Mouse (Mus musculus): ENCODE measurements around the gene Slc25a13. TPM values are rescaled to one million over a fixed set of nuclear protein-coding genes. Genes with fewer than 3 reads are reported as not detected.
A peak's percentile ranks its signal among the peaks of the same experiment; 100 is the strongest.

The Slc25a13 gene
- polyA plus RNA-seq, 1 experiment, result 0.16 TPM

DNA sequence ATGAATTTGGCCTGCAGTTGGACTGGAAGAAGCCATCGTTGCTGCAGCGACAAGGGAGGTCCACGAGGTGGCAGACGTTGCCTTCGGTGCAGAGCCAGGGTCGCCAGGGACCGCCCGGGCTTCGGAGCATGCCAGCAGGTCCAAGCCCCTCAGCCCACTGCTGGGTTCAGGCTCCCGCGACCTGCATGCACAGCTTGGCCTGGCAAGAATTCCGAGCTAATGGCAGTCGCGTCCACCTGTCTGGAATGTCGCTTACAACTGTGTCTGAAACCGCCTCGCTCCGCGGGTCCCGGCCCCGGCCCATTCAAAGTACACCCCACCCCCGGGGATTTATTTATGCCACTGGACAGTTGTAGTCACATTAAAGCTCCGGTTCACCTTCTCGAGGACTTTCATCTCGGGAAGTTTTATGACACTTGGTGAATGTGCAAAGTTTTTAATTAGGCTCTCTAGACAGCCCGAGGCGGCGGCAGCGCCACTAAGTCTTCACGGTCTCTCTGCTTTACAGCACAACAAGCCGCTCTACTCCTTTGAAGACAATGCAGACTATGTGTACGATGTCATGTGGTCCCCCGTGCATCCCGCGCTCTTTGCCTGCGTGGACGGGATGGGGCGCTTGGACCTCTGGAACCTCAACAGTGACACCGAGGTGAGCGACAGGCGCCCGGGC is 211.1 kb downstream of the Slc25a13 start:
- peaks cover 2% of the 10 kb centered on the region; the same call in 1 of the 2 replicates for H3K4me1 ChIP-seq (ENCODE audit: control insufficient read depth)
- no peaks in the 10 kb centered on the region for H3K9me3 ChIP-seq (ENCODE audit: control insufficient read depth, low read length)
- TF ChIP-seq TAL1 (IDR thresholded peaks at IDR 0.05; ENCODE audit: low read length), result no peak
- TF ChIP-seq GATA1 (IDR thresholded peaks at IDR 0.05; ENCODE audit: low read length), result no peak
- peak overlapping the region; percentile 50 for H3K4me3 ChIP-seq (replicated peaks)
- H3K36me3 ChIP-seq (ENCODE audit: control insufficient read depth), result no peaks in the 10 kb centered on the region
- H3K27me3 ChIP-seq (ENCODE audit: control insufficient read depth), result peaks cover 14% of the 10 kb centered on the region

DNA sequence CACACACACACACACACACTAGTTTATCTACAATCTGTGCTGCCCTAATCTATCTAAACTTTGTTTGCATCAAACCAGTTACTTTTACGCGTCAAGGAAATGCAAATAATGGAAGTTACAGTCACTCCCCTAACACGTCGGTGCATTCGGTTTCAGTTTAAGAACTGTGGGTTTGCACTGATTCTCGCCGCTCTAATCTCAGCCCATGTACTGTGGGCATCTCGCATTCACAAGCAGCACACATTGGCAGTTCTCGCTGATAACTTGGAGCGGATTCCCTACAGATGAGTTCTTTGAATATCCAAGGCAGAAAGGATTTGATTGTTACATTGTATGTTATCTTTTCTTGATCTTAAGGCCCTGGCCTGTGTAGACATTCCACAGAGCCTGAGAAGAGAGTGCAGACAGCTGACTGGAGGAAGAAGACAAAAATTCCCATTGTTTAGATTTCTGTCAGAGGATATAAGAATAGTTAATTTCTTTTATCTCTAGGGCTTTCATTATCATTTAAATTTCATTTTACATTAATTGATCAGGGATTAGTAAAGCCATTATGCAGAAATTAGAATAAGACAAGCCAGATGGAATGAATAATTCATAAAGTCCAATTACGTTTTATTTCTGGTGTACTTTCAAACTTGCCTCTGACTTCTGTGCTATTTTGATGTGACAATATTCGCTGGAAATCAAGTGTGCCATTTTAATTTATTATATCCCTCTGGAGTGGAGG is 212.1 kb downstream of the Slc25a13 start:
- Histone ChIP-seq H3K4me3 (replicated peaks) (no peak overlapping the region), H3K9me3 (ENCODE audit: control insufficient read depth, low read length) (no peaks in the 10 kb centered on the region), H3K4me1 (ENCODE audit: control insufficient read depth) (peaks cover 2% of the 10 kb centered on the region; the same call in 1 of the 2 replicates), H3K36me3 (ENCODE audit: control insufficient read depth) (no peaks in the 10 kb centered on the region), H3K27me3 (ENCODE audit: control insufficient read depth) (peaks cover 14% of the 10 kb centered on the region)
- no peak for TF ChIP-seq GATA1 (IDR thresholded peaks at IDR 0.05; ENCODE audit: low read length)
- TF ChIP-seq TAL1 (IDR thresholded peaks at IDR 0.05; ENCODE audit: low read length), result no peak

GRCm38 (mm10) chr6:6002061-6002460 is 214.9 kb downstream of the Slc25a13 start:
- Histone ChIP-seq H3K36me3 (ENCODE audit: control insufficient read depth) (no peaks in the 10 kb centered on the region), H3K9me3 (ENCODE audit: control insufficient read depth, low read length) (no peaks in the 10 kb centered on the region), H3K27me3 (ENCODE audit: control insufficient read depth) (peaks cover 14% of the 10 kb centered on the region), H3K4me1 (ENCODE audit: control insufficient read depth) (peaks cover 2% of the 10 kb centered on the region; the same call in 1 of the 2 replicates), H3K4me3 (replicated peaks) (no peak overlapping the region)
- TF ChIP-seq TAL1 (IDR thresholded peaks at IDR 0.05; ENCODE audit: low read length) (no peak), GATA1 (IDR thresholded peaks at IDR 0.05; ENCODE audit: low read length) (no peak)

GRCm38 (mm10) chr6:5997535-5997934 is 219.4 kb downstream of the Slc25a13 start:
- Histone ChIP-seq H3K9me3 (ENCODE audit: control insufficient read depth, low read length) (no peaks in the 10 kb centered on the region), H3K4me1 (ENCODE audit: control insufficient read depth) (no peaks in the 10 kb centered on the region)

DNA sequence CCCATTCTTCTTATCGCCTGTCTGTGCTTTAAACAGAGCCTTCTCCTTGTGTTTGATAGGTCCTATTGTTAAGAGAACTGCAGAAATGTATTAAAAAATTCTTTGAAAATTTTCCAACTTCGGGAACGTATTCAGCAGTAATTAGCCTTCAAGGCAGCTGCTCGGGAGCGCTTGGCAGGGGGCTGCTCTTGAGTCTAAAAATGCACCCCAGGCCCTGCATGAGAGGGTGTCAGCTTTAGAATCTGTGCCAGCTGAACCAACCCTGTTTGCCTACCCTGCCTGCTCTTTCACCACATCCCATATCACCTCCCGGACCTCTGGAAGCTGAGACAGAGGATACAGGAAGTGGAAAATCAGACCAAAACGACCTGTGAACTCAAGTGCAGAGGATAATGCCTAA is 223.9 kb downstream of the Slc25a13 start:
- TF ChIP-seq GATA1 (IDR thresholded peaks at IDR 0.05; ENCODE audit: low read length), result no peak
- Histone ChIP-seq H3K4me3 (replicated peaks) (no peak overlapping the region), H3K9me3 (ENCODE audit: control insufficient read depth, low read length) (no peaks in the 10 kb centered on the region), H3K27me3 (ENCODE audit: control insufficient read depth) (no peaks in the 10 kb centered on the region), H3K36me3 (ENCODE audit: control insufficient read depth) (no peaks in the 10 kb centered on the region), H3K4me1 (ENCODE audit: control insufficient read depth) (no peaks in the 10 kb centered on the region)

More at GRCm38 (mm10) chr6:5997535-5997934, 219.4 kb downstream of the Slc25a13 start:
- no peak for TF ChIP-seq TAL1 (IDR thresholded peaks at IDR 0.05; ENCODE audit: low read length)
- no peak for TF ChIP-seq GATA1 (IDR thresholded peaks at IDR 0.05; ENCODE audit: low read length)
- H3K36me3 ChIP-seq (ENCODE audit: control insufficient read depth), result no peaks in the 10 kb centered on the region
- H3K4me3 ChIP-seq (replicated peaks), result no peak overlapping the region
- no peaks in the 10 kb centered on the region for H3K27me3 ChIP-seq (ENCODE audit: control insufficient read depth)

- no peak overlapping the region for H3K4me3 ChIP-seq (replicated peaks)
- H3K36me3 ChIP-seq (ENCODE audit: control insufficient read depth), result no peaks in the 10 kb centered on the region
- H3K4me1 ChIP-seq (ENCODE audit: control insufficient read depth), result no peaks in the 10 kb centered on the region
- no peaks in the 10 kb centered on the region for H3K27me3 ChIP-seq (ENCODE audit: control insufficient read depth)
- H3K9me3 ChIP-seq (ENCODE audit: control insufficient read depth, low read length), result no peaks in the 10 kb centered on the region
- no peak for TF ChIP-seq GATA1 (IDR thresholded peaks at IDR 0.05; ENCODE audit: low read length)
- no peak for TF ChIP-seq TAL1 (IDR thresholded peaks at IDR 0.05; ENCODE audit: low read length)
Observed at GRCm38 (mm10) chr6:5991817-5992755, 224.9 kb downstream of the Slc25a13 start.

DNA sequence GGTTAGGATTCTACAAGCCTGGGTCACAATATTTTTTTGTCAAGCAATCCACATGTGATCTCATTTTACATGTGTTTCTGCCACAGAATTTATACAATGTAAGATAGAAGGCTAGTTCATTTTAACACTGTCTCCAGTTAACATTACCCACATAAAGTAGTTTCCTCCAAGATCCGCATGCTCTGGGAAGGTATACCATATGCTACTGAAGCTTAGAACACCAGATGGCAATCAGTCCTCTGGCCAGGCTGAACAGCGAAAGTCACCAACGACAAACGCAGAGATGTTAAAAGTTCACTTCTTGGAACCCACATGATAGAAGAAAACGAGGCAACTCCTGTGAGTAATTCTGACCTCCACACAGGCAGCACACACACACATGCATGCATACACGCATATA is 225.7 kb downstream of the Slc25a13 start:
- no peak overlapping the region for H3K4me3 ChIP-seq (replicated peaks)
- H3K9me3 ChIP-seq (ENCODE audit: control insufficient read depth, low read length), result no peaks in the 10 kb centered on the region
- TF ChIP-seq TAL1 (IDR thresholded peaks at IDR 0.05; ENCODE audit: low read length) (no peak), GATA1 (IDR thresholded peaks at IDR 0.05; ENCODE audit: low read length) (no peak)
- H3K27me3 ChIP-seq (ENCODE audit: control insufficient read depth), result no peaks in the 10 kb centered on the region
- H3K36me3 ChIP-seq (ENCODE audit: control insufficient read depth), result no peaks in the 10 kb centered on the region
- no peaks in the 10 kb centered on the region for H3K4me1 ChIP-seq (ENCODE audit: control insufficient read depth)

Measured in erythroblast, embryonic 14.5 days (primary cell).